Mouse (Mus musculus): ENCODE results near the gene Mcm3. TPM values are rescaled to one million over a fixed set of nuclear protein-coding genes. Genes with fewer than 3 reads are reported as not detected.
"Not testable (repeated sequence)": the region's sequence is repeated elsewhere in the genome, so short reads cannot be mapped to it uniquely, and the experiment has no call there.

Mcm3 gene
- polyA plus RNA-seq, 2 experiments from 2014 or later: 46.3 to 81.6 TPM

GRCm38 (mm10) chr1:20801682-20802390 lies 18.3 kb downstream of the Mcm3 start:
- peak; percentile 37 for ATAC-seq

GRCm38 (mm10) chr1:20801275-20801674 lies 18.8 kb downstream of the Mcm3 start:
- ATAC-seq: no peak

- no peak for ATAC-seq
Measured at GRCm38 (mm10) chr1:20795178-20795577, 24.9 kb downstream of the Mcm3 start.

GRCm38 (mm10) chr1:20794760-20795159 lies 25.4 kb downstream of the Mcm3 start:
- no peak for ATAC-seq

- ATAC-seq: no peak
Measured at GRCm38 (mm10) chr1:20791414-20791813, 28.7 kb downstream of the Mcm3 start.

- not testable (repeated sequence) for ATAC-seq
Measured at GRCm38 (mm10) chr1:20790517-20790916, 29.6 kb downstream of the Mcm3 start, which contains the start of gene Il17f. TSS of gene Il17f (minus strand) at chr1:20790617.

- ATAC-seq: no peak
Measured at GRCm38 (mm10) chr1:20788419-20788818, 31.7 kb downstream of the Mcm3 start.

GRCm38 (mm10) chr1:20787046-20787445 lies 33.1 kb downstream of the Mcm3 start:
- ATAC-seq: no peak

- ATAC-seq: no peak
Measured at GRCm38 (mm10) chr1:20778366-20778765, 41.7 kb downstream of the Mcm3 start.

- not testable (repeated sequence) for ATAC-seq
Measured at GRCm38 (mm10) chr1:20774026-20774730, 45.9 kb downstream of the Mcm3 start.

GRCm38 (mm10) chr1:20766526-20766925 lies 53.6 kb downstream of the Mcm3 start:
- ATAC-seq: no peak

GRCm38 (mm10) chr1:20761411-20761810 lies 58.7 kb downstream of the Mcm3 start:
- ATAC-seq: no peak

GRCm38 (mm10) chr1:20760331-20760730 lies 59.8 kb downstream of the Mcm3 start:
- no peak for ATAC-seq

GRCm38 (mm10) chr1:20759799-20760198 lies 60.3 kb downstream of the Mcm3 start:
- ATAC-seq: no peak

- no peak for ATAC-seq
Measured at GRCm38 (mm10) chr1:20757586-20757985, 62.5 kb downstream of the Mcm3 start.

GRCm38 (mm10) chr1:20754439-20754838 lies 65.7 kb downstream of the Mcm3 start:
- ATAC-seq: no peak

Other genes with a start within 250 kb of the Mcm3 start
- gene Pkhd1, start 202.2 kb downstream of the Mcm3 start, polyA plus RNA-seq (2017; shearing (Covaris generic)): not detected
- gene Il17a, start 89.4 kb downstream of the Mcm3 start, polyA plus RNA-seq (2017; shearing (Covaris generic)): not detected
- under 1 TPM in 1 of 2 experiments, not detected in 1; 0.35 TPM for gene Il17f, start 29.7 kb downstream of the Mcm3 start, polyA plus RNA-seq (2017; shearing (Covaris generic))
- 1 to 10 TPM; 2.2 to 5.8 TPM for gene Paqr8, start 70.3 kb upstream of the Mcm3 start, polyA plus RNA-seq (2017; shearing (Covaris generic))
- 1 to 10 TPM in 1 of 2 experiments, under 1 TPM in 1; 0.54 to 1.2 TPM for gene Efhc1, start 131.3 kb upstream of the Mcm3 start, polyA plus RNA-seq (2017; shearing (Covaris generic))

Measured in CD4-positive, CD25-positive, alpha-beta regulatory T cell, adult 4 months (primary cell).